Mouse (Mus musculus) forelimb bud, embryonic 11.5 days (tissue): Measurements from ENCODE around the gene Clstn3.
"Not testable (repeated sequence)": the region's sequence is repeated elsewhere in the genome, so short reads cannot be mapped to it uniquely, and the experiment has no call there.

Experiments
- DNase-seq: peaks from one replicate; pipeline ENCODE4 v3.0.0-alpha.2; 2012; ENCODE audit warnings: low read depth, low spot score

The Clstn3 gene

DNA sequence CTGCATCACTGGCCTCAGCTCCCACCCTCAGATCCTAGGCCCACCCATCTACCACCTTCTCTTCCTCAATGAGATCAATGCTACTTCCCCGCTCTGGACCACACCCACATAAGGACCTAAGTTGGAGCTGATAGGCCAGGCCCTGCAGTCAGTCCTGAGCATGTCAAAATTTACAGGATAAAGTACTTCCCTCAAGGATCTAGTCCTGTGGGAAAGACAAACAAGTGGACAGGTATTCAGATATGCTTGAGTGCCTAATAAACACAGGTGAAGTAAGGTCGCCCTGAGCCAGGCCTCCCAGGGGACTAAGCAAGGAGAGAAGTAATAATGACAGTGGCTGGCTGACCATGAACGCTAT lies 15.0 kb upstream of the Clstn3 start:
- DNase-seq: no peak

DNA sequence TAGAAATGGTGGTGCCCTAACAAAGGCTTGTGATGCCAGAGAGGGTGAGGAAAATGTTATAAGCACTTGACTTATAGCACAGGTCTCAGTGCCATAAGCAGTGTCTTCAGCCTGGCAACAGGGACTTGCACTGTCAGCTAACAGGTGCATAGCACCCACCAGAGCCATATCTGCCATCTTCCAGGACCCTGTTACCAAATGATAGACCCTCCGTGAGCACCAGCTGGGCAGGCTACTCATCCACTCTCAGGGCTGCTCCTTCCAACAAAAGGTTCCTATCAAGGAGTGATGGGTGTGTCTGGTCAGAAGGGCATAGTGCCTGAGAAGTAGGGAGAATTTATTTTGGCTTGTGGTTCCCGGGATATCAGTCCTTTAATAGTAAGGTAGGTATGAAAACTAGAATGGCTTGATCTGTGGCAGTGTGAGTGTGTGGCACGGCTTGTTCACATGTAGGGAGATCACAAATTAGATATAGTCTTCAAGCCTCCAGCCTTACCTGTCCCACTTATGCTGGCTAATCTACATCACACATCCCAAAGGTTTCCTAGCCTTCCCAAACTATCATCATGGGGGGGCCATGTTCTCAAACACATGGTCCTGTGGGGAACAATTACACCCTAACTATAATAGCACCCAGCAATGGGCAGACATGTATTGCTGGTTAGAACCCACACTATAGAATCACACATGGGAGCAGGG lies 14.4 kb upstream of the Clstn3 start:
- DNase-seq: no peak

DNA sequence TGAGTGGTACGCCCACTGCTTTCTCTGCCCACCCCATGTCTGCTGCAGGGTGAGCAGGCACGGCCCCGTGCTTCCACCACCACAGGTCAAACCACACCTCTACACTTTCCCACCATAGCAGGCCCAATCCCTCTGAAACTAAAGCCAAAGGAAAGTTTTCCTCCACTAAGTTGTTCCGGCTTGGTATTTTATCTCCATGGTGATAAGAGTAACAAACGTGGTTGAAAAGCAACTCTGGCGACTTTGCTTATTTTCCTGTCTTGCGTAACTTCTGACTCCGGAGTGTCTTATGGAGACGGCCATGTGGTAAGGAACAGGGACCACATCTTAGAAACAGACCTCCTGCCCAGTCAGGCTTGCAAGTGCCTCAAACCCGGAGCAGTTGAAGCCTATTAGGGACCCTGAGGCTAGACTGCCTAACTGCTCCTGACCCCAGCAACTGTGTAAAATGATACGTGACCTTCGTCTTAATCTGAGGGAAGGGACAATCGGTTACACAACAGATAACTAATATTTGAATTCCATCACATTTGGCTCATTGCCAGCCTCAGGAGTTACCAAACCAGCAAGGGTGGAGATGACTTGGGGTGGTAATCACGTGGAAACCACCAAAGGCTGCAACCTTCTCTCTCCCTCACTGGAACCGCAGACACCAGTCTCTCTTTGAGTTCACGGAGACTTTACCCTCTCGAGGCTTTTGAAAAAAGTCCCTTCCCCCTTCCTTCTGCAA lies 13.5 kb upstream of the Clstn3 start:
- no peak for DNase-seq

DNA sequence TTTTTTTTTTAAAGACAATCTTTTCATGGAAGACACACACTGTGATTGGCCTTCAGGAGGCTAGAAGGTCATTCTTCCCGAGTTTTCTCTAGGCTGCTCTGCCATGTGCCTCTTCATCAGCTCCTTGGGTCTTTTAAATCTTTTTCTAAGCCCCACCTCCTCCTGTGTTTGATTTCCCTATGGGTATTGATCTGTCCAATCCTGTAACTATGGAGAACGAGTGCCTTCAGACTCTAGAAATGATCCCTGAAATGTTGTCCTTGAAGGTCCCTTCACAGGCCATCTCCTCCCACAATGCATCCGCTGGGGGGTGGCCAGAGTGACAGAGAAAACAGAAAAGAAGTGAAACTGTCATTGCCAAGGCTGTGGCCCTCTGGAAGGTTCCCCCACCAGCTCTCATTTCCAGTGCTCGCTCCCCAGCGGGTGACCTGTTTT lies 12.6 kb upstream of the Clstn3 start:
- DNase-seq: no peak

DNA sequence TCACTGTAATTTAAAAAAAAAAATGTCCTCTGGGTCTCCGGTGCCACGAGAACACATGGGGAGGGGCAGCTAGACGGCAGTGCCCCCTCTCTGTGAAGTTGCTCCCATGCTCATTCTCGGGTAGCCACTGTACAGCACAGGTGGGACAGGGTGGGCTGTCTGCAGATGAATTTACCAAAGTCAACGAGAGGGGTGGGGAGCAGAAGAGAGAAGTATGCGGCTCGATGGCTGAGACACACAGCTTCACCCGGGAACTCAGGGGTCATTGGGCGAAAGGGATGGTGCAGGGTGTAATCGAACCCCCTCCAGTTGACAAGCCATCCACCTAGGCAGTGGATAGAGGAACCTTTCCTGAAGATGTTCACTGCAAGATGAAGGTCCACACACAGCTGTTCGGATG lies 12.2 kb upstream of the Clstn3 start:
- no peak for DNase-seq

DNA sequence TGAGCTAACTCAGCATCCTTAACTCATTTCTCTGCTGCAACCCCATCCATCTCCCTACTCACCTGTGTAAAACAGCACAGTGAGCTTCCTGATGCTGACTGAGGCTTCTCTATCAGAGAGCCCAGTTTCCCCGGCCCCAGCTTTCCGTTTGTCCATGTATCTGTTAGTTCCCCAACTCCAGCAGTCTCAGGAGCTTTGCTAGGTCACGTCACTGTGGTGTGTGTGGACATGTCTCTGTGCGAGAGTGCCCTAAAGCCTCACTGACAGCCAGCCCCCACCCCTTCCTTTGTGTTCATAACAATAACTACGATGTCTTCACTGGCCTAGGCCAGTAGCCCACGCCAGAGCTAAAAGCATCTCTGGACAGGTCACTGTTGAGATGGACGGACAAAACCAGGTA lies 11.6 kb upstream of the Clstn3 start:
- no peak for DNase-seq

DNA sequence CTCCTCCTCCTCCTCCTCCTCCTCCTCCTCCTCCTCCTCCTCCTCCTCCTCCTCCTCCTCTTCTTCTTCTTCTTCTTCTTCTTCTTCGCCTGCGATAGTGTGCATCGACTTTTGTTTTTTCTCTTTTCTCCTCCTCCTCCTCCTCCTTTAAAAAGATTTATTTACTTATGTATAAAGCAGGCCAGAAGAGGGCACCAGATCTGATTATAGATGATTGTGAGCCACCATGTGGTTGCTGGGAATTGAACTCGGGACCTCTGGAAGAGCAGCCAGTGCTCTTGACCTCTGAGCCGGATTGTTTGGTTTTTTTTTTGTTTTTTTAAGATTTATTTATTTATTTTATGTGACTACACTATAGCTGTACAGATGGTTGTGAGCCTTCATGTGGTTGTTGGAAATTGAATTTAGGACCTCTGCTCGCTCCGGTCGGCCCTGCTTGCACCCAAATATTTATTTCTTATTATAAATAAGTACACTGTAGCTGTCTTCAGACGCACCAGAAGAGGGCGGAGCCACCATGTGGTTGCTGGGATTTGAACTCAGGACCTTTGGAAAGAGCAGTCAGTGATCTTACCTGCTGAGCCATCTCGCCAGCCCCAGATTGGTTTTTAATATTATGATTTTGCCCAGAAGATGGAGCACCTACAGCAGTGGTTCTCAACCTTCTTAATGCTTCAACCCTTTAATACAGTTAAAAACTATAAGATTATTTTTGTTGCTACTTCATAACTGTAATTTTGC lies 10.9 kb upstream of the Clstn3 start:
- DNase-seq: not testable (repeated sequence)

- DNase-seq: no peak
Observed at GRCm38 (mm10) chr6:124474621-124475020, 10.0 kb upstream of the Clstn3 start.

DNA sequence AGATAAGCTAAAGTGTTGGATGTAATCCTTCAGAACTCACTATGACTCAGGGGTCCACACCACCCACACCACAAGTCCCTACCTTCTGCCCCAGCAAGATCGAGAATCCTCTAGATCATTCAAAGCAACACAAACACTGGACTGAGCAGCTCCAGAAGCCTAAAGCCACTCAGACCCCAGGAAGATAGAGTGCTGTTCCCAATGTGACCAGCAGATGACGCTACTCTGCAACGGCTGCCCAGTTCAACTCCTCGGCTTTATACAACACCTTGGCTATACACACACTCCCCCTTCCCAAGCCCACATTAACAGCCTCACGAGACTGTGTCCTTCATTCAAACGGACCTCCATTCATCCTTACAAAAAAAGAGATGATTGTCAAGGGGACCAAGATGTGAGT lies 8.2 kb upstream of the Clstn3 start:
- DNase-seq: no peak

- not testable (repeated sequence) for DNase-seq
Observed at GRCm38 (mm10) chr6:124471783-124472638, 7.4 kb upstream of the Clstn3 start.

GRCm38 (mm10) chr6:124471121-124471520 lies 6.5 kb upstream of the Clstn3 start:
- DNase-seq: no peak

- no peak for DNase-seq
Observed at GRCm38 (mm10) chr6:124465729-124466128, 1.1 kb upstream of the Clstn3 start.

DNA sequence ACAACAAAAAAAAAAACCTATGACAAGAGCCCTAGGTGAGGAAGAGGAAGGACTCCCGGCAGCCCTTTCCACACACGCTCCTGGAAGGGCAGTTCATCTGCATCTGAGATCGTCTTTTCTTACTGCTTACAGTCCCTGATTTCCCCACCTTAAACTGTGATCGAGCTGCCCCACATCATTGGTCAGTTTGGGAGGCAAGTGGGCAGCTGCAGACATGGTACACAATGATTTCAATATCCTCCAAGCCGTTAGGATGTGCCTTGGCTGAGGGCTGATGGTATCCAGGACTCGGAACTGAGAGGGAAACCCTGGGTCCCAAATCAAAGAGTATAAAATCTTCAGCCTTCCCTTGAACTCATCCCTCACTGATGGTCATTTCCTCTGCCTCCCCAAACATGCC lies 705 bp upstream of the Clstn3 start:
- DNase-seq: no peak

- DNase-seq: no peak
Observed at GRCm38 (mm10) chr6:124463881-124464291, 708 bp downstream of the Clstn3 start.

GRCm38 (mm10) chr6:124459388-124459787 lies 5.2 kb downstream of the Clstn3 start:
- DNase-seq: no peak

DNA sequence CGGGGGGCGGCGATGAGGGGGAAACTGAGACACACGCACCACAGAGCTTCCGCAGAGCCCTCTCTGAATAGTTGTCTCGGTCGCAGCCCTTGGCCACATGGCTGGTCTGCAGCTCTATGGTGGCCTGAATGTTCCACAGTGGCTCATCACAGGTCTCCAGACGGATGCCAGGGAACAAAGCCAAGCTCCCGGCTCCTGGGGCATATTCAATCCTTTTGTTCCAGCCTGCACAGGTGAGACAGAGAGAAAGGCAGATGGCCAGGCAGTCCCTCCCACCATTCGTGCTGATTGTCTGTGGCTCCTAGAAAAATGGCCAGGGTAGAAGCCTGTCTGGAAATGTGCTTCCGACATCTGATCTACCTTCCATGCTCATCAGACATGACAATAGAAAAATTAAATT lies 6.1 kb downstream of the Clstn3 start:
- no peak for DNase-seq

DNA sequence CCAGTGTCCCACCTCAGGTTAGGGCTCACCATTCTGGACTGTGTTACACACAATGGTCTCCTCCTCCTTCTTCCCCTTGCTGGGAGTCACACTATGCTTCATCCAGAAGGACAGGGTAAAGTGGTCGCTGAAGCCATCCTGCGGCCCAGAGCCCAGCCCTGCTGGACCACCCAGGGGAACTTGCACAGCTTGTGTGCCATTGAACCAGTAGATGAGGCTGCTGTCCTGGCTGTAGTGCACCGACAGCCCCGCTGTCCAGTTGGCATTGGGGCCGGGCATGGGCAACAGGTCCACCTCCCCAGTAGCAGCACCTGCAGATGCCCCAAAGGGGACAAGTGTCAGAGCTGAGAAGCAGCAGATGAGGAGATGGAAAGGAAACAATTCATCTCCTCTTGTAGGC lies 6.8 kb downstream of the Clstn3 start:
- no peak for DNase-seq

GRCm38 (mm10) chr6:124456243-124456642 lies 8.4 kb downstream of the Clstn3 start:
- no peak for DNase-seq

GRCm38 (mm10) chr6:124453756-124454155 lies 10.8 kb downstream of the Clstn3 start:
- no peak for DNase-seq

DNA sequence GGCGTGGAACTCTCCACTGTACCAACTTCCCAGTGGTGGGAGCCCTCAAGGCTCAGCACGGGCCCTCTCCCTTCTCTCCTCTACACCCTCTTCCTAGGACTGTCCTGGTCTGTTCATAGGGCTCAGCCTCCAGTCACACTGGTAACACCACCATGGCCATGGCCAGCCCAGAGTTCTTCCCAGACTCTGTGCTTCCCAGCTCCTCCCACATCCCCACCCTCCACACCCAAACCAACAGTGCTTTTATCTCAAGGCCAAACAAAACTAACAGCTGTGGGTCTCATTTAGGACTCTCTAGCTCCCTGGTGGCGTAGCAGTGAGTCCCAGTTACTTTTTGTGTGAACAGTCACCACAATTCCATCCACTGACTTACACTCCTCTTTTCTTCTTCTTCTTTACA lies 12.6 kb downstream of the Clstn3 start:
- DNase-seq: no peak

GRCm38 (mm10) chr6:124449668-124450383 lies 14.8 kb downstream of the Clstn3 start:
- no peak for DNase-seq
